In the genomic region with DNA sequence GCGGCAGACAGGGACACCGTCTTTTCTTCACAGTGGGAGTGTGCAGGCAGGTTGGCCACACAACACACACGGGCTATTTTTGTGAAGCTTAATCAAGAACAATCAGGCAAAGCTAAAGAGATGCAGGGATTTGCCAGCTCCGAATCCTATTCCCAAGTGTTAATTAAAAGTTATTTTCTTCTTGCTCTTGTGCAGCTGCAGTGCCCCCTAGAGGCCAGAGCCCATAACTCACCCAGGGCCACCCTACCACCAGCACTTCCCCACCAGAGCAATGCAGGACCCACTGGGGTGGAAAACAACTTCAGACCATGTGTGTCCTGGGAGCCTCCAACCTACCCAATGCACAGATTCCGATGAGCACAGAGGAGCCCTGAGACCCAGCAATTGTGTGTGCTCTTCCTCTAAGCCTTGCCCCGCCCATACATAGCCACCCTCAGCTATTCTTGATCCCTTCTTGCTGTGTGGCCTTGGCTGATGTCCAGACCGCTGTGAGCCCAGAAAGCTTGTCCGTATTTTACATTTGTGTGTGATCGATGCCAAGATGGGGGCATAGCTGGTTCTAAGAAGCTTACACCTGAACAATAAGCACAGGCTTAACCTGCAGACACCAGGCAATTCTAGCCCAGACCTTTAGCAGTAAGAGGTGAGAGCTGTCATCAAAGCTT, we compare ENCODE assay signal across 8 mouse cellular contexts.
DNase-seq lines count a peak whose midpoint lies in the region; ATAC-seq and TF ChIP-seq lines count a peak whose summit lies in the region.

No protein-coding gene starts in this region.

- peaks cover 9% of the 10 kb centered on the region; the same call in 1 of the 2 replicates for H3K4me1 ChIP-seq in forebrain, embryonic 13.5 days
- no peaks in the 10 kb centered on the region for H3K4me1 ChIP-seq in forebrain, embryonic 12.5 days
- no peaks in the 10 kb centered on the region for H3K4me1 ChIP-seq in lung, adult 2 months (ENCODE audit: control insufficient read depth, insufficient read depth, low read length)

- no peak overlapping the region for H3K27ac ChIP-seq in forebrain, embryonic 13.5 days
- no peak overlapping the region for H3K27ac ChIP-seq in forebrain, embryonic 12.5 days

- H3K4me2 ChIP-seq in forebrain, embryonic 13.5 days, result no peak overlapping the region
- no peak overlapping the region for H3K4me2 ChIP-seq in forebrain, embryonic 12.5 days

- WGBS in forebrain, embryonic 13.5 days, result 45% methylated on average over 9 of the region's 9 CpGs
- 64% methylated on average over 9 of the region's 9 CpGs for WGBS in forebrain, embryonic 12.5 days
- WGBS in lung, adult 2 months, result 57% methylated on average over 9 of the region's 9 CpGs

- 0 out of 2 replicates have a peak, but pooled peaks have one; percentile 25 for ATAC-seq in forebrain, embryonic 13.5 days
- ATAC-seq in forebrain, embryonic 12.5 days (ENCODE audit: low FRiP score), result no peak
- peak; percentile 51 for ATAC-seq in frontal cortex, adult (ENCODE audit: low TSS enrichment)
- ATAC-seq in inflammation-experienced regulatory T-cells, adult 6 months, result no peak

- no peak overlapping the region for H3K9ac ChIP-seq in forebrain, embryonic 13.5 days
- no peak overlapping the region for H3K9ac ChIP-seq in forebrain, embryonic 12.5 days

- peak; percentile 36 for DNase-seq in ovary, postnatal 36 days (ENCODE audit: low spot score)
- no peak for DNase-seq in ovary, adult 18-20 months (ENCODE audit: low spot score)
- DNase-seq in adrenal gland, postnatal 36 days, result peak; percentile 52 to 57
- DNase-seq in lung, adult 2 months, result peak; percentile 24

- no peak for TF ChIP-seq POLR2A in lung, adult 2 months (IDR thresholded peaks at IDR 0.05; ENCODE audit: borderline replicate concordance, extremely low read depth, low read depth, low read length)

- TF ChIP-seq CTCF in lung, adult 2 months (IDR thresholded peaks at IDR 0.05; ENCODE audit: insufficient read depth, low read length), result peak; percentile 60

- H3K9me3 ChIP-seq in forebrain, embryonic 13.5 days (replicated peaks), result no peaks in the 10 kb centered on the region
- no peaks in the 10 kb centered on the region for H3K9me3 ChIP-seq in forebrain, embryonic 12.5 days

- no peaks in the 10 kb centered on the region for H3K27me3 ChIP-seq in forebrain, embryonic 13.5 days
- H3K27me3 ChIP-seq in forebrain, embryonic 12.5 days, result 0 out of 2 replicates have a peak, but pooled peaks cover 3% of the 10 kb centered on the region

- H3K4me3 ChIP-seq in forebrain, embryonic 13.5 days, result no peak overlapping the region
- H3K4me3 ChIP-seq in forebrain, embryonic 12.5 days (replicated peaks), result no peak overlapping the region
- H3K4me3 ChIP-seq in lung, adult 2 months (replicated peaks; ENCODE audit: extremely low read depth, low read depth, low read length), result no peak overlapping the region

- H3K36me3 ChIP-seq in forebrain, embryonic 13.5 days (ENCODE audit: poor library complexity, severe bottlenecking), result peaks cover 10% of the 10 kb centered on the region; the same call in 1 of the 2 replicates
- no peaks in the 10 kb centered on the region for H3K36me3 ChIP-seq in forebrain, embryonic 12.5 days (replicated peaks)

Comparison
In these comparisons a context has a peak if more than half of its experiments do, and no peak if none do; other contexts are left out.
1. ATAC-seq: peak in forebrain, embryonic 13.5 days (single experiment) and frontal cortex, adult (single experiment); none in forebrain, embryonic 12.5 days (single experiment) and inflammation-experienced regulatory T-cells, adult 6 months (single experiment).